Mouse (Mus musculus): ENCODE results near the gene Cdc37l1.
A peak's percentile ranks its signal among the peaks of the same experiment; 100 is the strongest.
"Not testable (repeated sequence)": the region's sequence is repeated elsewhere in the genome, so short reads cannot be mapped to it uniquely, and the experiment has no call there.

Cdc37l1 gene

DNA sequence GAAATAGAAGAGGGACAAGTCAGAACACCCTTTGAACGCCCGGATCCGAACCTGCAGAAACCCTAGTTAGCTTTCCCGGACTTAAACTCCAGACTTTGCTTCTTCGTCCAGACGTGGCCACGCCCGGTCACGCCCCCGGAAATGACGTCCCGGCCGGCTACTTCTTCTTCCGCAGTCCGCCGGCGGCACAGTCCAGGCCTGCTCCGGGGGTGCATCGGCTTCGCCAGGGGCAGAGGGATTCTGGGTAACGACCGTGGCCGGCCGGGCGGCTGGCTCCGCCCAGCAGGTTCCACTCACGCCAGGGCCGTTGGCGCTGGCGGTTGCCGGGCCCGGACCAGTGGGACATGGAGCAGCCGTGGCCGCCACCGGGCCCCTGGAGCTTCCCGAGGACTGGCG is at the start of gene Cdc37l1:
Cdc37l1 (plus strand) TSS at position 159 of the 396 bp plus-strand sequence.
- DNase-seq (ENCODE audit: extremely low read depth, low read depth, low spot score) = no peak

DNA sequence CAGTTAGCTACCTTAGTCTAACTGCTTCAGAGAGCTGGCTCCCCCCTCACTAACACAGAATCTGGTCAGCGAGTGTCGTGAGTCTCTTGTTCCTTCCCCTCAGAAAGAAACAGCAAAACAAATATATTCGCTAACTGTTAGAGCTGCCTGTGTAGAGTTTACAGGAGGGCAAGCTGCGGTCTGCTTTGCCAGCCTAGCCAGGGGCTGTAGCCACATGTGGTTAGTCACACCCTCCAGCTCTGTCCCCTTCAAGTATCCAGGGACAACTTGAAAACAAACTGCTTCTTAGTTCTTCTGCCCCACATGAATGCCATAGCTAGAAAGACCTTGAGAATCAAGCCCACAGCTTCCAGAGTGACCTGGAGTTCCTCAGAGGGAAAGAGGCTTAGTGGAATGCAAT is 48.9 kb upstream of the Cdc37l1 start:
- no peak for DNase-seq (ENCODE audit: extremely low read depth, low read depth, low spot score)

DNA sequence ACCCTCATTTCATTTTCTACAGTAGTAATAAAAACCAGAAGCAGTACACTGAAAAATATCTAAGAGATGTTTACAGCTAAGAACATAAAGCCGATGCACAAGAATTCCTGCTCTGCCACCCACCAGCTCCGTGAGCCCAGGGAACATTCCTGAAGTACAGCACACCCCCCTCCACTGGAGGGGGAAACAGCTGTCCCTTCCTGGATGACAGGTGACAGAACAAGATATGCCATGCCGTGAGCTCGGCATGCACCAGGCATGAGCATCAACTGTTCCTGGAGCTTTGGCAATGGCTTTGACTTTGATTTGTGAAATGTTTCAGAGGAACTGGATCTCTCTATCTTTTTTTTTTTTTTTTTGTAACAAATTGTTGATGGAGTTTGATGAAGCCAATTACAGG is 43.4 kb upstream of the Cdc37l1 start:
- no peak for DNase-seq (ENCODE audit: extremely low read depth, low read depth, low spot score)

DNA sequence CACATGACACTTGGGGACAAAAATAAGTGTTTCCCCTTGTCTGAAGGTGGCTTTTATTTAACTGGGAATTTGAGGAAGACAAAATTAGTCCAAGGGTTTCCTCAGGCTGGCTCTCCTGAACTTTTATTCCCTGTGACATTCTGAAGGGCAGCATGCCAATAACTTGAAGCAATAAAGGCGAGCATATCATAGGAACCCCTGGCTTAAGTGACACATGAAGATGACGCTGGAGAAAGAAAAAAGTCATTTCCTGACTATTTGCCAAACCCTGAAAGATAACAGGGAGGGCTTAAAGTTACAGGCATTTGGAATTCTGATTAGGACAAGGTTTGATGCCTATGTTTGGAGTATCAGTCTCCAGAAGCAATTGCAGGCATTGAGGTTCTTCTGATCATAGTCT is 42.8 kb upstream of the Cdc37l1 start:
- DNase-seq (ENCODE audit: extremely low read depth, low read depth, low spot score) = no peak

DNA sequence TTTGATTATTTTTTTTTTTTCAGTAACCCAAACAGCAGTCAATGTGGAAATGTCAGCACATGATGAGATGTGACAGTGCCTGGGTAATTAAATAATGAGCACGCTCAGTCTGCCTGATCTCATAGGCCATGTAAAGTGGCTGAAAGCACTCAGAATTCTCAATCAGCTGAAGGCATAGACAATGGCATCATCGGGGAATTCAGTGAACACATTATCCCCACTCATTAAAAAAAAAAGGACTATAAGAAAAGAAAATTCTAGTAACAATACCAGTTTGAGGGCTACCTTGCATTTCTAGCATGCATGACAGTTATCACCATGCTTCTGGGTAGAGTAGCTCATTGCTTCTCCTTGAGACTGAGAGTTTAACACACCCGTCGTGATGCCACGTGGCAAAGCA is 38.9 kb upstream of the Cdc37l1 start:
- no peak for DNase-seq (ENCODE audit: extremely low read depth, low read depth, low spot score)

DNA sequence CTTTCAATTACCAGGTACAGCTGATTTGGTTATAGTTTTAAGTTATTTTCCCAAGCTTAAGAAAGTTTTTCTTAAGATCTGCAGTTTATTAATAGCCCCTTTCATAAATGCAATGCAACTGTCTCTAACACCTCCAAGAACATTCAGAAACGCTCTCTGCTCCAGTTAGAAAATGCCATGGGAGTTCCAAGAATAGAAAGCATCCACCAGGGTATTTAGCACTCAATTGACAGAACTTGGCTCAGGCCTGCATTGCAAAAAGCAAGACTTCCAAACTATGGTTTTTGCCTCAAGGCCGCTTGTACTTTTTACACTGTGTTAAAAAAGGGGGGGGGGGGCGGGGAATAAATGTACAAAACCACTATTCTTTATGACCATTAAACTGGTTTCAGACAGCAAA is 27.0 kb upstream of the Cdc37l1 start:
- no peak for DNase-seq (ENCODE audit: extremely low read depth, low read depth, low spot score)

DNA sequence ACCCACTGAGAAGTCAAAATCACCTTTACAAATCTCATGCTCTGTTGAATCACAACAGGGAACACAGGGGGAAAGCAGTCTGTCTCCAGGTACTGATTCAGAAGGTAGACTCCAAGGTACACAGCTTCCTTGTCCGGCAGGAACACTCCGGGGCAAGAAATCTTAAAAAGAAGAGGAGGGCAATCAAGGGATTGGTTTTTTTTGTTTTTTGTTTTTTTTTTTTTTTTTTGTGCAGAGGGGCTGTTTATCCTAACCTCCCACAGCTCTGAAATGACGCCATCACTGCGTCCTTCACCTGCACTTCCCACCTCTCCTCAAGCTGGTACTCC is 26.7 kb upstream of the Cdc37l1 start:
- peak; percentile 71 for DNase-seq (ENCODE audit: extremely low read depth, low read depth, low spot score)

DNA sequence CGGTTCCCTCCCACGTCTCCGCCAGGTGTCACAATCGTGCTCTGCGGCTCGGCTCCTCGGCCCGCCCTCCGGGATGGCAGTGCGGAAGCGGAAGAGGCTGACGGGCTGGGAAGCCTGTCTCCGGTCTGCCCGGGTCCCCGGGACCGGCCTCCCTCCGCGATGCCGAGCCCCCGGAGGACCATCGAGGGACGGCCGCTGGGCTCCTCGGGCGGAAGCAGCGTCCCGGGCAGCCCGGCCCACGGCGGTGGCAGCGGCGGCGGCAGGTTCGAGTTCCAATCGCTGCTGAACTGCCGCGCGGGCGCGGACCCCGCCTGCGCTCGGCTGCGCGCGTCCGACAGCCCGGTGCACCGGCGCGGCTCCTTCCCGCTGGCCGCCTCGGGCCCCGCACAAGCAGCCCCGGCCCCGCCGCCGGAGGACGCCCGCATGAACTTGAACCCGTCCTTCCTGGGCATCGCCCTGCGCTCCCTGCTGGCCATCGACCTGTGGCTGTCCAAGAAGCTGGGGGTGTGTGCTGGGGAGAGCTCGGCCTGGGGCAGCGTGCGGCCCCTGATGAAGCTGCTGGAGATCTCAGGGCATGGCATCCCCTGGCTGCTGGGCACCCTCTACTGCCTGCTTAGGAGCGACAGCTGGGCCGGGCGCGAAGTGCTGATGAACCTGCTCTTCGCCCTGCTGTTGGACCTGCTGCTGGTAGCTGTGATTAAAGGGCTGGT is 26.2 kb upstream of the Cdc37l1 start, which contains the start of gene Plpp6:
Plpp6 (plus strand) TSS at position 112 of the 710 bp plus-strand sequence.
- DNase-seq (ENCODE audit: extremely low read depth, low read depth, low spot score) = no peak

DNA sequence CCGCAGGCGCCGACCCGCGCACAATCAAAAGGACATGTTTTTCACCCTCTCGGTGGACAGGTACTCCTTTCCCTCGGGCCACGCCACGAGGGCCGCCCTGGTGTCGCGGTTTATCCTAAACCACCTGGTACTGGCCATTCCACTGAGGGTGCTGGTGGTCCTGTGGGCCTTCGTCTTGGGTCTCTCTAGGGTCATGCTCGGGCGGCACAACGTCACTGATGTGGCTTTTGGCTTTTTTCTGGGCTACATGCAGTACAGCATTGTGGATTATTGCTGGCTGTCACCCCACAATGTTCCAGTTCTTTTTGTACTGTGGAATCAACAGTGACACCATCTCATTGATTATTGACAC is 25.6 kb upstream of the Cdc37l1 start:
- no peak for DNase-seq (ENCODE audit: extremely low read depth, low read depth, low spot score)

DNA sequence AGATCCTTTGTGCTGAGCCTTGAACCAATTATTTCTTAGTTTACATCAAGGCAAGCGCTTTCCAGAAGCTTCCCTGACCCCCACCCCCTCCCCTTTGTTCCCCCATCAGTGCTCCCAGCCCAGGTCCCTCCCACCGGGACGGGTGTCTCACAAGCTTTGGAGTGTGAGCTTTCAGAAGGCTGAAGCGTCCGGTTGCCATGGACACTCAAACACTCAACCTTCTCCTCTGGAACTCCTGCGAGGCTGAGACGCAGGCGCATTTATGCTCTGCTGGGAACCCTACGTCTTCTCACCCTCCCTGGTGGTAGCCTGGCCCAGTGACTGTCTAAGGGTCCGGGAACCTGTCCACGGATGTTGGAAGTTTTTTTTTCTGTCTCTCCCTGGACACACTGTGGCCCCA is 22.5 kb upstream of the Cdc37l1 start, which contains the start of gene 4430402I18Rik:
4430402I18Rik (minus strand) TSS at position 149 of the 400 bp plus-strand sequence.
- DNase-seq (ENCODE audit: extremely low read depth, low read depth, low spot score) = no peak

DNA sequence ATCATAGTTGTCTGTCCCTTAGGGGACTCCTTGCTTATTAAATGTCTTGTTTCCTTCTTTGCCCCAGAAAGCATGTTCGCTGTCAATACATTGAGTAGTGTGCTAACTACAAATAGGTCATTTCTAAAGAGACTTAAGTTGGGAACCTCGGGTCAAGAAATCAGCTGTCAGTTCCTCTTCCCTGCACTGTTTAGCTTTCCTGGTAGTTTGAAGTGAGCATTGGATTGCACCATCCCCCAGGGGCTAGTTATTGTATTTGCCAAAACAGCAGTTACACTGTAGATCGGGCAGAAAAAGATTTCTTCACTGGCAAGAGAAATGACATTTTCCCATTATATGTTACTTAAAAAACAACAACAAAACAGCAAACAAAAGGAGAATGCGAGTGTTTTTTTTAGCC is 22.0 kb upstream of the Cdc37l1 start:
- no peak for DNase-seq (ENCODE audit: extremely low read depth, low read depth, low spot score)

DNA sequence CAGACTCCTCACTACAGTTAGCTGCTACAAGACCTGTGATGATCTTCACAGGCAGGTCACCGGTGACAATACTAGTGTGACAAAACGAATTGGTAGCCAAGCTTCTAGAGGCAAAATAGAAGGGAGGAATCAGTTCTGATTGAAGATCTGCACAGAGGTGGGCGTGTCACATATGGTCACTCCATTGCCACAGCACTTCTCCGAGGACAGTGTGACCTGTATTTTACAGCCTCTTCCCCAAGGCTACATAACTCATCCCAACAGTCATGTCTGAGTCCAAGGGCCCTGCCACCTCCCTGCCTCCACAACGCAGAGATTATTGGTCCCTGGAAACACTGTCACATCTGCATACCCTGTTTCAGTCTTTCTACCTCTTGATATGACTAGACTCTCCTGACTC is 20.9 kb upstream of the Cdc37l1 start:
- DNase-seq (ENCODE audit: extremely low read depth, low read depth, low spot score) = no peak

DNA sequence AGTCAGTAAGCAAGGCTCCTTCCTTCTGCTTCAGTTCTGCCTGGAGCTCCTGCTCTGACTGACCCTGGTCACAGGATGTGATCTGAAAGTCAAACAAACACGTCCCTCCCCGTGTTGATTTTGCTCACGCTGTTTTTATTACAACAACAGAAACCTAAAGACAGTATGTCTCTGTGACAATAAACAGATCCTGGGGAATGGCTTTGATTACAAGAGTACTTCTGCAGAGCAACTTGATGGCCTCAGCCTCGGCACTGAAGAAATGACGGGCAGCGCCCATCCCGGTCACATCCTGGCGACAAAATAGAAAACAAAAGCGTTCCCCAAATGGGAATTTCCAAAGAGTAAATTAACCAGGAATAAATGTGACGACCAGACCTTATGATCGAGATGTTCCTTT is 19.9 kb upstream of the Cdc37l1 start:
- DNase-seq (ENCODE audit: extremely low read depth, low read depth, low spot score) = no peak

DNA sequence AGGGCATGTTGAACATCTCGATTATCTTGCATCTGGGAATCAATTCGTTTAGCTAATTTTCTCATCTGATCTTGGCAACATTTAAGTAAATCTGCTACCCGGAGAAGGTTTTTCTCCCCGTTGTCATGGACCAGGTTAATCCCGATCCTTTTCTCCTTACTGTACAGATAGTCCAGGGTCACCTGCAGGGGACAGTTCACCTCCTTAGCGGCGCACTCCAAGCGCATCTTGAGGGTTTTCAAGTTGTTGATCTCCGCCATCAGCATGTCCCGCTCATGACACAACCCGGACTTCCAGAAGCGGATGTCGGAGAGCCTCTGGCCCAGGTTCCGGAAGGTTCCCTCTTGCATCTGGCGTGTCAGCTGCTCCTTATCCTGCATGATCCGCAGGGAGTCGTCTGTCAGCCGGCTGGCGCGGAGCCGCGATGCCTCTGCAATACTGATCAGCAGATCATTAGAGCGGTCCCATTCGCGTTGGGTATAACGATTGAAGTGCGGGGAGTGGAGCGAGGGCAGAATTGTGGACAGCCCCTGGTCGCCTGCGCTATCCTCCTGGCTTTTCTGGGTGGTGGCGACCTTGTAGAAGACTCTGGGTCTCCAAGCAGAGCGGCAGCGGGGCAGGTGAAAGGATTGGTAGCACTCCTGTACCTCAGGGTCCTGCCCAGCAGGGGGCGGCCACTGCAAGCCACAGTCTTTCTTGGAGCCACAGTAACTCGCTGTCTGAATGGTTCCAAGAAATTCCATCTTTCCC is 15.1 kb upstream of the Cdc37l1 start:
- DNase-seq (ENCODE audit: extremely low read depth, low read depth, low spot score) = no peak

DNA sequence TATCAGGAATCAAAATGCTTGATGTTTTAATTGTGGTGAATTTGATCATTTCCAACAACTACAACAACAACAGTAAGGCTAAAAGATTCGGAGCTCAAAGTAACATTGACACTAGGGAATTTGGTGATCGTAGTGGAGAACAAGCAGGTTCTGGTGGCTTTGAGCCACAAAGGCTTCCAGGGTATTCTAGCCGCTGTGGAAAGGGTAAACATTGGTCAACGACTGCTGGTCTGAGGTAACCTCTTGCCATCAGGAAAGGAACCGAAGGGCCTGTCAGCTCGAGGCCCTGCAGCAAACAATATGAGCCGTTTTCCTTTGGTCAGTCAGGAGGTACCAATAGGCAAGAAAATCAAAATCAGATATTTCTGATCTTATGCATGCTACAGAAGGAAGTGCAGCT is 7.5 kb upstream of the Cdc37l1 start:
- DNase-seq (ENCODE audit: extremely low read depth, low read depth, low spot score) = no peak

DNA sequence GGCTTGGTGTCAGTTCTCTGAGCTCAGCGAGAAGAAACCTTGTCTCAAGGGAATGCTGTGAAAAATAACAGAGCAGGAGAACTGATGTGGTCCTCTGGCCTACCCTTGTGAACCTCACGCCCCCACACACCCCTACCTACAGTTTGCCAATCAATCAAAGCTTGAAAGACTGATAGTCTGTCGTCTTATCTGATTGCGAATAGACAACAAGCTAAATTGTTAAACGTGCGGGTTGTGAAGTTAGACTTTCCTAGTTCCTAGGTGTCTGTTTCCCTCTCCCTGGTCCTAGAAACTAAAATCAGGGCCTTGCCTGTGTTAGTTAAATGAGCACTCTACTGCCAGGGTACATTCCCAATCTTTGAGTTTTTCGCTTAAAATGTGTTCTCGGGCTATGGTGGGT is 637 bp upstream of the Cdc37l1 start:
- DNase-seq (ENCODE audit: extremely low read depth, low read depth, low spot score) = no peak

DNA sequence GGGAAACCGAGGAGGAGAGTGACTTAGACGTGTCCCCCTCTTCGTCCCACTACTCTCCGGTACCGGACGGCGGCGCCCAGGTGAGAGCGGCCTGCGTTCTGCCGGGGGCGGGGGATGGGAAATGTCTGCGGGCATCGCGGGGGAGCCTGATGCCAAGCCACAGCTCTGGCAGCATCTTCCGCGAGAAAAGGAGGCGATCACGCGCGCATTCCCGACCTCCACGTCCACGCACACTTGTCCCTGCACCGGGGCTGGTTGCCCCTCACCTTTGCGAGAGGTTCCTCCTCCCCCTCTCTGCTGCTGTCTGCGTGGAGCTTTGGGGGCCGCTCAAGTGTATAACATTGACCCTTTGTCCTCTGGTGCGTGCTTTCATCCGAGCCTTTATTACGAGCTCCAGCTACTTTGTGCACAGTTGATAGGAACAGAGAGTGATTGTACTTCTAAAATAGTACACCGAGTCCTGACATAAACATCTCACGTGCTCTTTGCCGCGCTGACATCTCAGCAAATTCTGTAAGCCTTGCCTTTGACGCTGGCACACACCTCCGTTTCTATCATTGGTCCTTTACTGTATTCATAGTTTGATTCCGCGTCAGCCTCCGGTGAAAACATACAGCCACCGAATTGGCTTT is 554 bp downstream of the Cdc37l1 start:
- no peak for DNase-seq (ENCODE audit: extremely low read depth, low read depth, low spot score)

DNA sequence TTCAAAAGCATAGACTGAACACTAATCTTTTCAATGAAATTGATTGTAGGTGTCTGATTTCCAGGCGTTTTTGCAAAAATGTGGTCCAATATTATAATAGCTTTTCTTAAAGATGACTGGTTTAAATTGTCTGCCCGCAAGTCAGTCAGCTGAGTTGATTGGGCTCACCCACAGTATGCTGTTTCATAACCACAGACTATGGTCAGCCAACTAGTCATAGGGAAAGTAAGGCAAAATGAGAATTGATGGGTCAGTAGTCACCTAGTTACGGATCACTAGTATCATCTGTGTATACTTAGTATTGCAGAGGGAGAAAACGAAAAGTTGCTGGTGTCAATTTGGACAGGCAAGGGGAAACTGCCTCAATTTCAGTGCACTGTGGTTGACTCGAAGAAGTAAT is 1.2 kb downstream of the Cdc37l1 start:
- DNase-seq (ENCODE audit: extremely low read depth, low read depth, low spot score) = no peak

DNA sequence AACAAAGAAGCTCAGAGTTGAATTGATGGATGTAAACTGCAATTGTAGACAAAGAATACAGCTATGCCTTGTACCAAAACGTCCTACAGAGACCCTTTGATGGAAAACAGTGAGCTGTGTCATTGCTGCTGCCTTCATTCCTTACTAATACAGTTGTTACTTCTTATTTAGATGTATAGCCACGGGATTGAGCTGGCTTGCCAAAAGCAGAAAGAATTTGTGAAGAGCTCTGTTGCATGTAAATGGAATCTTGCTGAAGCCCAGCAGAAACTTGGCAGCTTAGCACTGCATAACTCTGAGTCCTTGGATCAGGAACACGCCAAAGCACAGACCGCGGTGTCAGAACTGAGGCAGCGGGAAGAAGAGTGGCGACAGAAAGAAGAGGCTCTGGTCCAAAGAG is 4.7 kb downstream of the Cdc37l1 start:
- DNase-seq (ENCODE audit: extremely low read depth, low read depth, low spot score) = no peak

DNA sequence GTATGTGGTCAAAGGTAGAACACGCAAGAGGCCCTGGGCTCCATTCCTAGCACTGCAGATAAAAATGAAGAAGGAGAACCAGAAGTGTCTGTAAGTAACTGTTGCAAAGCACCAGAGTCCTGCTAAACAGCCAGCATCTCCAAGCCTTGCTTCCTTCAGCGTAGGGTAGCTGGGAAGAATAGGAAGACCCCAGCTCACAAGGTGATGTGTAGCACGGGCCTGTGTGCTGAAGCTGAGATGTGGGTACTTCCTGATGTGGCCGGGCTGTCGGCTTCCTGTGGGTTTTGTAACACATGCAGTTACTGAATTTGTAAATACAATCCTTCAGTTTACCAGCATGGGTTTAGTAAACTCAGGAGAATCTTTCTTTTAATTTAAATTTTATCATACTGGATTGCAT is 5.2 kb downstream of the Cdc37l1 start:
- DNase-seq (ENCODE audit: extremely low read depth, low read depth, low spot score) = no peak

DNA sequence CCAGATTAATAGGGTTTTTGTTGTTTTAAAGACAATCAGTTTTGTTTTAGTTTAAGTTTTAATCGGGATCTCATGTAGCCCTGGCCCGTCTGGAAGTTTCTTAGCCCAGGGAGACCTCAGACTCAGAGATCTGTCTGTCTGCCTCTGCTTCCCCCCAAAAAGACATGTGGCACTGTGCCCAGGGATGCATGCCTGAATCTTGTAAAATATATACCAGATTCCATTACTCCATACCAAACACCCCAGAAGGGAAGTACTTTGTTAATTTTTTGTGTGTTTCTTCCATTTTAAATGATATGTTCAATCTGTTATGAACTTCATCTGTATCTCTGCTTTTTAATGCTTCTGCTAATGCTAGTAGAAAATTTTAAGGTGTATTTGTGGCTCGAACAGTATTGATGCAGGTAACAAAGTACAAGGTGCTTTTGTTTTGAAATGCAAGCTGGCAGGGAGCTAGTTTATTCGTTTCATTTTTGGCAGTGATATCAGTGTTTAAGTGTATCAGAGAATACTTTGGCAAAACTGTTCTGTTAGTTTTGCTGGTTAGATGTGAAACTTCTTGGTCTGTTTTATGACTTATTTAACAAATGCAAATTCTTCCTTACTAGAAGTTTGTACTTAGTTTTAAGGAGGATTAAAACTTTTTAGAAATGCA is 8.0 kb downstream of the Cdc37l1 start:
- DNase-seq (ENCODE audit: extremely low read depth, low read depth, low spot score) = no peak

DNA sequence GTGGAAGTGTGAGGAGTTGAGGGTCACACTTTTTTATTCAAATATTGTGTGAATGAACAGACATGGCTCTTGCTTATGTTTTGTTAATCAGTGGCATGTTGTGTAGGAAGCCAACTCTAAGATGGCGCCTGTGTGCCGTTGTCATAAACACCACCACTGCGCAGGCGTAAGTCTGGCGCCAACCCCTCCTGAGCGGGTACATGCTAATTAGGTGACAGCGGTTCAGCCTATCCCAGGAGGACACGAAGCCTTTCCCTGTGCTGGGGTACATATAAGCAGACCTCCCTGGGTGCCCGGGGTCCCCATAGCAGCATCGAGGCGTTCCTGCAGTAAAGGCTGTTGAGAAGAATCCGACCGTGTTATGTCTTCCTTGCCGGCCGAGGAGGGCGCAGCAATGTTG is 10.2 kb downstream of the Cdc37l1 start:
- not testable (repeated sequence) for DNase-seq (ENCODE audit: extremely low read depth, low read depth, low spot score)

All from fat pad, adult 2 months (tissue).